Mouse (Mus musculus) G1E (cell line): ENCODE results near the gene 4930550C14Rik.

ENCODE experiments used
- CTCF ChIP-seq: IDR thresholded peaks from 2 replicates; pipeline ENCODE4 v1.5.1; 2012; ENCODE audit warnings: low read depth, low read length, inconsistent platforms, mixed read lengths
- GATA1 ChIP-seq: IDR thresholded peaks from 2 replicates; pipeline ENCODE4 v1.6.1; 2012; ENCODE audit warnings: borderline replicate concordance, low read length, inconsistent platforms, mixed read lengths
- POLR2AphosphoS5 ChIP-seq: IDR thresholded peaks from 2 replicates; pipeline ENCODE4 v1.6.1; 2012; ENCODE audit warnings: low read depth, low read length, inconsistent platforms; ENCODE audit not compliant: insufficient replicate concordance
- TAL1 ChIP-seq: conservative IDR thresholded peaks from 2 replicates; pipeline ENCODE4 v1.6.1; 2012; ENCODE audit warnings: low read depth, low read length, inconsistent platforms, mixed read lengths

DNA sequence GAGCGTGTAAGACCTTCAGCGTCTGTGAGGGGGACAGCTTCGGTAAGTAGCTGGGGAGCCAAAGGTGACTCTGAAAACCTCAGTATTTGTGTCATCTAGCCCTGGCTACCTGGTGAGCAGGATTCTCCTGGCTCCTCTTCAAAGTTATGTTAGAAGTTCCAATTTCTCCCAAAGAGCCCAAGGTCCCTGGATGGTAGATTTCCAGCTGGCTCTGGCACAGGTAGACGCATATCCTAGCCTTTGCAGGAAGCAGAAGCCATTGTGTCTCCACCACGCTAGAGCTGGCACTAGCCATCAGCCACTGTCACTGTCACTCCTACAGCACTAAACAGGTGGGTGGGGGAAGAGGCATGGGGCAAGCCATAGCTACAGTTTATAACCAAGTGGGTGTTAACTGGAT is 49.0 kb upstream of the 4930550C14Rik start:
- TF ChIP-seq CTCF (no peak), GATA1 (no peak), TAL1 (no peak), POLR2AphosphoS5 (no peak)
